Mouse (Mus musculus): ENCODE measurements around the gene Cyp4f13.

DNA sequence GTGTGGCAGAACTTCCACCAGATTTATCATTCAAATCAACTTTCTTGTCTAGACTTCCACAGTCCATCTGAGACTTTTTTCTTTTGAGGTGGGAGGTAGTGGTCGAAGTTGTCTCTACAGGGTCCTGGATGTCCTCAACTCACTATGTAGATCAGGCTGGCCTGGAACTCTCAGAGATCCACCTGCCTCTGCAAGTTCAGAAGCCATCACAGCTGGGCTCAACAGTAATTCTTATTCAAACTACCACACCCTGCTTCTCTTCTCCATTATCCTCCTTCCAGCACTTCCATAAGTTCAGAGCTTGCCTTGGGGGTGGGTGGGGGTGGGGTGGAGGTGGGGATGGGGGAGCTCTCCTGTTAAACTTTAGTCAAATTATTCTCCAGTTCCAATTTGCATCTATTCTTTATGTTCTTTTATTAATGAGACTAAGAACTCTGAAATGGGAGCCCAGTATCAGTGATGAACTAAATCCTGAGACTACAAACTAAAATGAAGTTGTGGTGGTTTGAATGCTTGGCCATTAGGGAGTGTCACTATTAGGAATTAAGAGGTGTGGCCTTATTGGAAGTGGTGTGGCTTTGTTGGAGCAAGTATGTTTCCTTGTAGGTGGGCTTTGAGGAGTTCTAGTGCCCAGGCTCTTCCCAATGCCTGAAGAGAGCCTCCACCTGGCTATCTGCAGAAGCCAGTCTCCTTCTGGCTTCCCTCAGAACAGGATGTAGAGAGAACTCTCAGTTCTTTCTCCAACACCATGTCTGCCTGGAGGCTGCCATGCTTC lies 45.3 kb downstream of the Cyp4f13 start:
- TF ChIP-seq CTCF (IDR thresholded peaks at IDR 0.05; ENCODE audit: extremely low read depth, insufficient read length, insufficient replicate concordance, low read depth, low read length) (no peak), POLR2A (IDR thresholded peaks at IDR 0.05; ENCODE audit: low read depth, low read length) (no peak)

Data from small intestine, adult 2 months (tissue).